In genomic region chr3:148136791-148137251, GRCm38 (mm10) we compare ENCODE assay signal across 13 mouse cellular contexts.
DNase-seq lines count a peak whose midpoint lies in the region; ATAC-seq and TF ChIP-seq lines count a peak whose summit lies in the region.
"Had no signal": no experiment of that assay in that cellular context is flagged by ENCODE, and none has a peak within 500 bp of the region (broad histone marks: within the 10 kb centered on the region; RNA-seq: fewer than 3 reads in every experiment).

No protein-coding gene starts in this region.

- no peak for ATAC-seq in kidney, embryonic 14.5 days (ENCODE audit: low FRiP score, low TSS enrichment)
- peak; percentile 95 for ATAC-seq in lung, postnatal 0 days
- no peak for ATAC-seq in erythroblast, adult 5-6 weeks (replicated peaks; ENCODE audit: low FRiP score, poor library complexity, severe bottlenecking)
- ATAC-seq: forebrain, embryonic 13.5 days had no signal

- no peak overlapping the region for H3K4me3 ChIP-seq in kidney, embryonic 14.5 days (ENCODE audit: low read length)
- no peak overlapping the region for H3K4me3 ChIP-seq in cerebellum, adult 2 months (replicated peaks; ENCODE audit: insufficient read depth, low read depth, low read length)
- H3K4me3 ChIP-seq in lung, postnatal 0 days (ENCODE audit: low read depth, low read length), result no peak overlapping the region
- no peak overlapping the region for H3K4me3 ChIP-seq in heart, embryonic 10.5 days
- H3K4me3 ChIP-seq: embryonic facial prominence, embryonic 12.5 days; forebrain, embryonic 13.5 days had no signal

- no peak for TF ChIP-seq EP300 in lung, postnatal 0 days (IDR thresholded peaks at IDR 0.05)

- no peaks in the 10 kb centered on the region for H3K9me3 ChIP-seq in kidney, embryonic 14.5 days (ENCODE audit: control insufficient read depth, low read length)
- no peaks in the 10 kb centered on the region for H3K9me3 ChIP-seq in lung, postnatal 0 days (ENCODE audit: low read length)
- H3K9me3 ChIP-seq in heart, embryonic 10.5 days, result no peaks in the 10 kb centered on the region
- H3K9me3 ChIP-seq: embryonic facial prominence, embryonic 12.5 days; forebrain, embryonic 13.5 days had no signal

- H3K4me2 ChIP-seq in kidney, embryonic 14.5 days (replicated peaks; ENCODE audit: low read depth, low read length), result no peak overlapping the region
- H3K4me2 ChIP-seq in lung, postnatal 0 days (replicated peaks; ENCODE audit: low read depth, low read length), result no peak overlapping the region
- H3K4me2 ChIP-seq: embryonic facial prominence, embryonic 12.5 days; forebrain, embryonic 13.5 days had no signal

- H3K4me1 ChIP-seq in kidney, embryonic 14.5 days (ENCODE audit: control insufficient read depth, insufficient read depth, low read length), result no peaks in the 10 kb centered on the region
- H3K4me1 ChIP-seq in cerebellum, adult 2 months (ENCODE audit: control insufficient read depth, insufficient read depth, low read length), result no peaks in the 10 kb centered on the region
- H3K4me1 ChIP-seq in lung, postnatal 0 days (ENCODE audit: insufficient read depth, low read depth, low read length), result no peaks in the 10 kb centered on the region
- no peaks in the 10 kb centered on the region for H3K4me1 ChIP-seq in heart, embryonic 10.5 days
- H3K4me1 ChIP-seq: embryonic facial prominence, embryonic 12.5 days; forebrain, embryonic 13.5 days had no signal

- no peak overlapping the region for H3K9ac ChIP-seq in kidney, embryonic 14.5 days (ENCODE audit: low read depth, low read length)
- H3K9ac ChIP-seq in lung, postnatal 0 days (replicated peaks; ENCODE audit: low read depth), result no peak overlapping the region
- H3K9ac ChIP-seq: embryonic facial prominence, embryonic 12.5 days; forebrain, embryonic 13.5 days had no signal

- no peaks in the 10 kb centered on the region for H3K27me3 ChIP-seq in kidney, embryonic 14.5 days (ENCODE audit: control insufficient read depth, insufficient read depth, low read length)
- H3K27me3 ChIP-seq in cerebellum, adult 2 months (ENCODE audit: control insufficient read depth, insufficient read depth, low read length), result no peaks in the 10 kb centered on the region
- no peaks in the 10 kb centered on the region for H3K27me3 ChIP-seq in lung, postnatal 0 days (replicated peaks; ENCODE audit: insufficient read depth, low read length)
- no peaks in the 10 kb centered on the region for H3K27me3 ChIP-seq in heart, embryonic 10.5 days (ENCODE audit: insufficient read depth, poor library complexity, severe bottlenecking)
- H3K27me3 ChIP-seq: CH12.LX; embryonic facial prominence, embryonic 12.5 days; forebrain, embryonic 13.5 days had no signal

- peak; percentile 7 for DNase-seq in kidney, adult 8-10 months
- peak; percentile 19 for DNase-seq in adrenal gland, postnatal 14 days
- DNase-seq in cerebellum, adult 2 months, result peak; percentile 51 to 81
- peak; percentile 85 for DNase-seq in lung, postnatal 0 days (ENCODE audit: low spot score)
- no peak for DNase-seq in layer of hippocampus, adult 11-12 months (ENCODE audit: low spot score)
- no peak for DNase-seq in heart, embryonic 10.5 days (ENCODE audit: low spot score)
- DNase-seq: heart, postnatal 36 days; spleen, adult 18-20 months had no signal

- no peak overlapping the region for H3K27ac ChIP-seq in kidney, embryonic 14.5 days (ENCODE audit: low read depth, low read length)
- H3K27ac ChIP-seq in cerebellum, adult 2 months (ENCODE audit: insufficient read depth, low read length), result no peak overlapping the region
- H3K27ac ChIP-seq in lung, postnatal 0 days (ENCODE audit: low read length), result no peak overlapping the region
- no peak overlapping the region for H3K27ac ChIP-seq in heart, embryonic 10.5 days
- H3K27ac ChIP-seq: embryonic facial prominence, embryonic 12.5 days; forebrain, embryonic 13.5 days had no signal

- WGBS in kidney, embryonic 14.5 days, result 68% methylated on average over 3 of the region's 3 CpGs
- WGBS in cerebellum, adult 2 months, result 13% methylated on average over 3 of the region's 3 CpGs
- WGBS in lung, postnatal 0 days, result 55% methylated on average over 3 of the region's 3 CpGs
- 86% methylated on average over 3 of the region's 3 CpGs for WGBS in heart, embryonic 10.5 days

- H3K36me3 ChIP-seq in kidney, embryonic 14.5 days (ENCODE audit: control insufficient read depth, insufficient read depth, low read length), result no peaks in the 10 kb centered on the region
- no peaks in the 10 kb centered on the region for H3K36me3 ChIP-seq in lung, postnatal 0 days (ENCODE audit: insufficient read depth, low read length)
- H3K36me3 ChIP-seq in heart, embryonic 10.5 days, result no peaks in the 10 kb centered on the region
- H3K36me3 ChIP-seq: embryonic facial prominence, embryonic 12.5 days had no signal

- no peak for TF ChIP-seq CTCF in cerebellum, adult 2 months (IDR thresholded peaks at IDR 0.05; ENCODE audit: borderline replicate concordance, insufficient read depth, low read depth, low read length)
- no peak for TF ChIP-seq CTCF in lung, postnatal 0 days (IDR thresholded peaks at IDR 0.05)

- no peak for TF ChIP-seq POLR2A in cerebellum, adult 2 months (IDR thresholded peaks at IDR 0.05; ENCODE audit: borderline replicate concordance, insufficient read depth, low read length)

Comparison
In these comparisons a context has a peak if more than half of its experiments do, and no peak if none do; other contexts are left out.
1. DNase-seq: peak in kidney, adult 8-10 months (2 of 2), adrenal gland, postnatal 14 days (single experiment), cerebellum, adult 2 months (2 of 2) and lung, postnatal 0 days (single experiment); none in layer of hippocampus, adult 11-12 months (single experiment) and heart, embryonic 10.5 days (single experiment).